Mouse (Mus musculus) lung, adult 2 months (tissue): ENCODE results near the gene Copb1.

Source experiments
- CTCF ChIP-seq: fragments of 200-500 bp; IDR thresholded peaks from 2 replicates; pipeline ENCODE4 v1.5.1; 2011; ENCODE audit warnings: mild to moderate bottlenecking, low read length, control low read depth; ENCODE audit not compliant: insufficient read depth
- POLR2A ChIP-seq: fragments of 200-500 bp; IDR thresholded peaks from 2 replicates; pipeline ENCODE4 v1.6.1; 2011; ENCODE audit warnings: low read depth, mild to moderate bottlenecking, control low read depth, low read length, borderline replicate concordance; ENCODE audit errors: extremely low read depth

- TF ChIP-seq CTCF: no peak
- no peak for TF ChIP-seq POLR2A
Measured at GRCm38 (mm10) chr7:114214385-114214784, 40.1 kb downstream of the Copb1 start.
